Mouse (Mus musculus) CH12.LX (cell line): ENCODE data around the gene Arid5b.
A peak's percentile ranks its signal among the peaks of the same experiment; 100 is the strongest.

ENCODE experiments used
- CTCF ChIP-seq, 2 experiments: IDR thresholded peaks in 1 of 2; conservative IDR thresholded peaks in 1 of 2; 2 replicates each; pipeline ENCODE4 v1.5.1; 2011 to 2012; ENCODE audit warnings: low read depth in 2 of 2, low read length in 2 of 2, improper control_type of control experiment in 1 of 2, inconsistent platforms in 1 of 2, mild to moderate bottlenecking in 1 of 2, moderate library complexity in 1 of 2
- ELF1 ChIP-seq: IDR thresholded peaks from 2 replicates; pipeline ENCODE4 v1.6.1; 2014; ENCODE audit warnings: low read depth, mild to moderate bottlenecking, inconsistent platforms, low read length, improper control_type of control experiment
- ETS1 ChIP-seq: conservative IDR thresholded peaks from 2 replicates; pipeline ENCODE4 v1.6.1; 2012; ENCODE audit warnings: low read depth, mild to moderate bottlenecking, inconsistent platforms, low read length, improper control_type of control experiment, moderate library complexity
- NELFE ChIP-seq: IDR thresholded peaks from 2 replicates; pipeline ENCODE4 v1.6.1; 2011; ENCODE audit warnings: low read depth, low read length, improper control_type of control experiment
- POLR2A ChIP-seq: IDR thresholded peaks from 2 replicates; pipeline ENCODE4 v1.6.1; 2011; ENCODE audit warnings: low read depth, mild to moderate bottlenecking, improper control_type of control experiment, low read length
- ZNF384 ChIP-seq: IDR thresholded peaks from 2 replicates; pipeline ENCODE4 v1.6.1; 2012; ENCODE audit warnings: low read depth, low read length, improper control_type of control experiment, inconsistent platforms

DNA sequence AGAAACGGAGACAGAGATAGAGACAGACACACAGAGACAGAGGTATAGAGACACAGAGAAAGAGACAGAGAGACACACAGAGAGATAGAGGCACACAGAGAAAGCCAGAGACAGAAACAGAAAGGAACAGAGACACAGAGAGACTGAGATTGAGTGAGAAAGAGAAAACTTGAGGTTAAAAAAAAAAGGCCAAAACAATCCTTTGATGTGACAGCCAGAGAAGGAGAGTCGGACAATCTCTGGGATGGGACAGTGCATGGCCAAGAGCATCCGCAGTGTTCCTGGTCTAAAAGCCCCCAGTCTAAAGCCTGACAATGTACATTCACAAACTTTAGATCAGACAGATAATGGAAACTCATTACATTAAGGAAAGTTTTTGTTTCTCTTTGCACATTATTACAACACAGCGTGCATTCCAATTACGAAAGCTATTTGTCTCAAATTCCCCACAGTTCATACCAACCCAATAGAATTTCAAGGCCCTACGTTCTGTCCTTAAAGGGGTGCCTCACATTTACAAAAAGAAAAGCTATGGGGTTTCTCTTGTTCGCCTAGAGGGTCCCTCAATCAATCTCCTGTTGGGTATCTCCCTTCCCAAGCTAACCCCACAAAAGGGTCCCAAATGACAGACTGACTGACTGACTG is 39.0 kb downstream of the Arid5b start:
- TF ChIP-seq POLR2A (no peak), CTCF (conservative IDR thresholded peaks at IDR 0.05 in 1 of 2, IDR thresholded peaks at IDR 0.05 in 1 of 2; ENCODE audit: low read depth in 2 of 2, low read length in 2 of 2) (no peak), ZNF384 (0 out of 2 replicates have a peak, but pooled peaks have one; percentile 19), ETS1 (no peak), ELF1 (no peak), NELFE (no peak)
